Mouse (Mus musculus): ENCODE measurements around the gene Scn2b. TPM values are rescaled to one million over a fixed set of nuclear protein-coding genes. Genes with fewer than 3 reads are reported as not detected.

Gene Scn2b
- total and polyA plus RNA-seq, 2 experiments from 2014 or later: 9.1 to 14.1 TPM

DNA sequence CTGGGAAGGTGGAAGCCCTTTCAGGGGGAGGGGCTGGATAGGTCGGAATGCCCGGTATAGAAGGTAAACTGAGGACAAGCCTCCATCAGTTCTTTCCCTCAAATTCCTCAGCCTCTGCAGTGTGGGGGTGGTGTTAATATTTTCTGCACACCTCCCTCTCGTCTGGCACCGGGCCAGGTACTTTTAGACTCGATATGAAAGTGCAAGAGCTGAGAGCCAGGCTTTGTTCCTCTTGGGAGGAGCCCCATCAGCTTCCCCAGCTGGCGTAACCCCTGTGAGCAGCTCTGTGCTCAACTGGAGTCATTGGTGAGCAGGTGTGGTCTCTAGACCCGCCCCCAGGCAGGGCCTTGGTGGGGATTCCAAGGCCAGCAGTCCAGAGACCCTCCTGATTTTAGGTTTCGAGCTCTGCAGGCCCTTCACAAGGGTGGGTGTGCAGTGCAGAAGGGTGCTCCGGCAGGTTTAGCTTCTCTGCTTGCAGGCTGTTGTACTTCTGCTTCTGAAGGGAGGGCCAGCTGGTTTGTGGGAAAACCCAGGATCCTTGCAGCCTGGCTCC is 4.7 kb downstream of the Scn2b start:
- Histone ChIP-seq H3K27ac (ENCODE audit: low read depth, low read length) (no peak overlapping the region), H3K27me3 (ENCODE audit: insufficient read depth, low read length) (no peaks in the 10 kb centered on the region), H3K4me1 (ENCODE audit: insufficient read depth, low read length) (peaks cover 26% of the 10 kb centered on the region), H3K4me3 (ENCODE audit: low read depth, low read length) (peak overlapping the region; percentile 6; the same call in 1 of the 2 replicates), H3K4me2 (ENCODE audit: low read depth, low read length, poor library complexity, severe bottlenecking) (peak overlapping the region; percentile 38), H3K36me3 (ENCODE audit: insufficient read depth, low read length) (peaks cover 18% of the 10 kb centered on the region), H3K9ac (replicated peaks; ENCODE audit: low read length, poor library complexity, severe bottlenecking) (peak overlapping the region; percentile 9), H3K9me3 (ENCODE audit: low read length) (no peaks in the 10 kb centered on the region)
- DNase-seq (ENCODE audit: low spot score) (no peak), ATAC-seq (ENCODE audit: low FRiP score) (no peak)
- 25% methylated on average over 9 of the region's 9 CpGs for WGBS
- no peak for TF ChIP-seq CTCF (IDR thresholded peaks at IDR 0.05)

DNA sequence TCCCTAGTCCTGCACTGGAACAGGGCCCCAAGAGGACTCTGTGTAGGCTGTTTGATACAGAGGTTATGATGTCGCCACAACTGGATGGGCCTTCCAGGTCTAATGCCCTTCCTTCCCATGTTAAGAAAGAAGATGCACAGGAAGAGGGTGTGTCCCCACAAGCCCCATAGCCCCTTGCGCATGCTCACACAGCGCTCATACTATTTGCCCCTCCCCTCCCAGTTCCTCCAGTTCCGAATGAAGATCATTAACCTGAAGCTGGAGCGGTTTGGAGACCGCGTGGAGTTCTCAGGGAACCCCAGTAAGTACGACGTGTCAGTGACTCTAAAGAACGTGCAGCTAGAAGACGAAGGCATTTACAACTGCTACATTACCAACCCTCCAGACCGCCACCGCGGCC is 7.6 kb downstream of the Scn2b start:
- Histone ChIP-seq H3K4me2 (ENCODE audit: low read depth, low read length, poor library complexity, severe bottlenecking) (no peak overlapping the region), H3K4me3 (ENCODE audit: low read depth, low read length) (no peak overlapping the region), H3K27me3 (ENCODE audit: insufficient read depth, low read length) (no peaks in the 10 kb centered on the region), H3K4me1 (ENCODE audit: insufficient read depth, low read length) (peaks cover 13% of the 10 kb centered on the region), H3K36me3 (ENCODE audit: insufficient read depth, low read length) (peaks cover 18% of the 10 kb centered on the region), H3K27ac (ENCODE audit: low read depth, low read length) (no peak overlapping the region), H3K9ac (replicated peaks; ENCODE audit: low read length, poor library complexity, severe bottlenecking) (no peak overlapping the region), H3K9me3 (ENCODE audit: low read length) (no peaks in the 10 kb centered on the region)
- WGBS: 92% methylated on average over 14 of the region's 14 CpGs
- no peak for TF ChIP-seq CTCF (IDR thresholded peaks at IDR 0.05)
- ATAC-seq (ENCODE audit: low FRiP score): no peak
- DNase-seq (ENCODE audit: low spot score): no peak

GRCm38 (mm10) chr9:45126941-45127340 is 9.4 kb downstream of the Scn2b start:
- Histone ChIP-seq H3K27me3 (ENCODE audit: insufficient read depth, low read length) (no peaks in the 10 kb centered on the region), H3K4me1 (ENCODE audit: insufficient read depth, low read length) (peaks cover 5% of the 10 kb centered on the region; the same call in 1 of the 2 replicates), H3K9me3 (ENCODE audit: low read length) (no peaks in the 10 kb centered on the region), H3K4me3 (ENCODE audit: low read depth, low read length) (no peak overlapping the region), H3K4me2 (ENCODE audit: low read depth, low read length, poor library complexity, severe bottlenecking) (no peak overlapping the region), H3K9ac (replicated peaks; ENCODE audit: low read length, poor library complexity, severe bottlenecking) (no peak overlapping the region), H3K27ac (ENCODE audit: low read depth, low read length) (no peak overlapping the region), H3K36me3 (ENCODE audit: insufficient read depth, low read length) (peaks cover 18% of the 10 kb centered on the region)
- TF ChIP-seq CTCF (IDR thresholded peaks at IDR 0.05): no peak
- DNase-seq (ENCODE audit: low spot score): no peak
- WGBS: 56% methylated on average over 7 of the region's 7 CpGs
- ATAC-seq (ENCODE audit: low FRiP score): no peak

DNA sequence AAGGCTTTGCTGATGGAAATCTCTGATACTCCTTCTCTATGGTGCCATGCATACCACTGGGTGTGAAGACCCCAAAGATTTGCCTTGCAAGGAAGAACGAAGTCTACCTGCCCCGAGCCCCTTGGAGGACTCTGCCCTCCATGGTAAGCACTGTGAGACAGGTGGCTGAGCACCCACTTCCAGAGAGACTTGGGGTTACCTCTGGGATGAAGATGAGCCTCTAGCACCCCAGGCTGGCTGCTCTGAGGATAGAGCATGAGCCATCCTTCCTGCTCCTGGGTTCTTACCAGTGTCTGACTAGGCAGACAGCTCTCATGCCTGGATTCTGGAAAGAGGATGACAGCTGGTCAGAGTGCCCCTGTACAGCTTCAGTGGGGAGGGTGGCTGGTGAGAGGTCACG is 12.5 kb downstream of the Scn2b start:
- H3K27me3 ChIP-seq (ENCODE audit: insufficient read depth, low read length): peaks cover 10% of the 10 kb centered on the region
- H3K4me2 ChIP-seq (ENCODE audit: low read depth, low read length, poor library complexity, severe bottlenecking): no peak overlapping the region
- WGBS: 84% methylated on average over 3 of the region's 3 CpGs
- no peaks in the 10 kb centered on the region for H3K4me1 ChIP-seq (ENCODE audit: insufficient read depth, low read length)
- DNase-seq (ENCODE audit: low spot score): no peak
- H3K9ac ChIP-seq (replicated peaks; ENCODE audit: low read length, poor library complexity, severe bottlenecking): no peak overlapping the region
- H3K9me3 ChIP-seq (ENCODE audit: low read length): no peaks in the 10 kb centered on the region
- no peak overlapping the region for H3K27ac ChIP-seq (ENCODE audit: low read depth, low read length)
- TF ChIP-seq CTCF (IDR thresholded peaks at IDR 0.05): no peak
- H3K4me3 ChIP-seq (ENCODE audit: low read depth, low read length): no peak overlapping the region
- ATAC-seq (ENCODE audit: low FRiP score): no peak
- peaks cover 18% of the 10 kb centered on the region for H3K36me3 ChIP-seq (ENCODE audit: insufficient read depth, low read length)

DNA sequence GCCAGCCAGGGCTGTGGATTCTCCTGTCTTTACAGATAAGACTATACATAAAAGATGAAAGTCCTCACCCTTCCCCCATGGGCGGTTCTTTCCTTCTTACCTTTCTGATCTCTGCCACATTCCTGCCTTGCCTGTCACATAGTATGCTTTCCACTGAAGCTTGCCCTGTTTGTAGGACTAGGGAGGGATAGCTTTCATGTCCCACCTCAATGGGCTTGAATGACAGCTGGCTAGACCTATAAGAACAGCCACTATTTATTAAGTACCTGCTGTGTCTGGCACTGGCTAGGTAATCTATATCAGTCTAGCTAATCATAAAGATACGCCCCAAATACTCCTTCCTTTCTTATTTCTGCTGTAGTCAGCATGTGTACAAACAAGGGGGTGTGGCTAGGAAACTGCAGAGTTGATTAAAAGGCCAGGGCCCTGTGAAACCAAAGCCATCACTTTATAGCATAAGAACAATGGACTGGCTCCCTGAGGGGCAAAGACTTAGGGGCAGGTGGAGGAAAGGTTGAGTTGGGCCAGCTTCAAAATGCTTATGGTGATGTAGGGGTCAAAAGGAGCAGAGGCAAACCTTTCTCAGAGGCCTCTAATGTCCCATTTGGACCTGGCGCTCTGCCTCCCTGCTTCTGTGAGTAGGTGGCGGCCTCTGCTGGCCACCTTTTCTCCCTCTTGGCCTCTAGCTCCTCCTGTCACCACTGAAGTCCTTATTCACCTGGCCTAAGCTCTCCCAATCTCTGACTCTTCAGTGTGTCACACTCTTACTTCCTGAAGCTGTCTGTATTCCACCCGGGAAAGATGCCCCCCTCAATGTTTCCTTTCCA is 16.1 kb downstream of the Scn2b start:
- H3K36me3 ChIP-seq (ENCODE audit: insufficient read depth, low read length): no peaks in the 10 kb centered on the region
- DNase-seq (ENCODE audit: low spot score) (peak; percentile 49), ATAC-seq (ENCODE audit: low FRiP score) (no peak)
- 28% methylated on average over 5 of the region's 5 CpGs for WGBS
- peak; percentile 72 for TF ChIP-seq CTCF (IDR thresholded peaks at IDR 0.05)
- peaks cover 8% of the 10 kb centered on the region; the same call in 1 of the 2 replicates for H3K4me1 ChIP-seq (ENCODE audit: insufficient read depth, low read length)
- H3K4me2 ChIP-seq (ENCODE audit: low read depth, low read length, poor library complexity, severe bottlenecking): no peak overlapping the region
- H3K27me3 ChIP-seq (ENCODE audit: insufficient read depth, low read length): peaks cover 45% of the 10 kb centered on the region
- H3K9ac ChIP-seq (replicated peaks; ENCODE audit: low read length, poor library complexity, severe bottlenecking): no peak overlapping the region
- no peak overlapping the region for H3K27ac ChIP-seq (ENCODE audit: low read depth, low read length)
- H3K4me3 ChIP-seq (ENCODE audit: low read depth, low read length): no peak overlapping the region
- H3K9me3 ChIP-seq (ENCODE audit: low read length): no peaks in the 10 kb centered on the region
